Mouse (Mus musculus) T-cell, adult 2 months (primary cell): ENCODE data around the gene Rag1.

Source experiments
- DNase-seq: peaks from one replicate; pipeline ENCODE4 v3.0.0; 2022; ENCODE audit warnings: low spot score

Gene Rag1

DNA sequence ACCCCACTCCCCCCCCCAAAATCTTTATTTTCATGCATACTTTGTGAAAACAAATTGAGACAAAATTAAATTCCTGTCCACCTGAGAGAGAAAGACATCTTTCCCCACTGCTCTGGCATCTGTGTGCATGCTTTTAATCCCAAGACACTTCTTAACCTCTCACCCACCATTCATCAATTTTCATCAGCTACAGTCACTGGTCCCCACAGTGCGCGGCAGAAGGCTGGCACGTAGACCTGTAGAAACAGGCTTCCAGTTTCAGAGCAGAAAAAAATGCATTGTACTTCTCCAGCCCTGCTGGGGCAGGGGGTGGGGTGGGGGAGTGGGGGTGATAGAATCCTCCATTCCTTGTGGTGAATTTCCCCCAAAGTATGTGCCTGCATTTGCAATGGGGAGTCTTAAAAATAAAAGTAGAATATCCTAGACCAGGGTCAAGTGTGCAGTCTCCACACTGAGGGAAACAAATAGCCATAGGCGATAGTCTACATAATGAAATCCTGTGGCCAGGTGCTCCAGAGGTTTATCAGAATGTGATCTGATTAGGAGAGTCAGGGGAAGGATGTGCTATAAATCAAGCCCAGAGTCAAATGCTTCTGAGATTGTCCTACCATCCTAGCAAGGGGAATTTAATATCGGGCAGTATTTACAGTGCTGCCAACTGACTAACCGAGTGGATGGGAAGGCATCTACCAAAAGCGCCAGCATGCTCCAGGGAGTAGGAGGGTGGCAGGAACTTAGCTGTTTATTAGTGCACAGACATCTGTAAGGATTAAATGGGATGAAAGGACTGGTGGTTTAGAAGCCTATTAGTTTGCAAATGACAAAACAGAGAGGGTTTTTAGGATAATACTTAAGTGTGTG is 10.1 kb downstream of the Rag1 start:
- no peak for DNase-seq

DNA sequence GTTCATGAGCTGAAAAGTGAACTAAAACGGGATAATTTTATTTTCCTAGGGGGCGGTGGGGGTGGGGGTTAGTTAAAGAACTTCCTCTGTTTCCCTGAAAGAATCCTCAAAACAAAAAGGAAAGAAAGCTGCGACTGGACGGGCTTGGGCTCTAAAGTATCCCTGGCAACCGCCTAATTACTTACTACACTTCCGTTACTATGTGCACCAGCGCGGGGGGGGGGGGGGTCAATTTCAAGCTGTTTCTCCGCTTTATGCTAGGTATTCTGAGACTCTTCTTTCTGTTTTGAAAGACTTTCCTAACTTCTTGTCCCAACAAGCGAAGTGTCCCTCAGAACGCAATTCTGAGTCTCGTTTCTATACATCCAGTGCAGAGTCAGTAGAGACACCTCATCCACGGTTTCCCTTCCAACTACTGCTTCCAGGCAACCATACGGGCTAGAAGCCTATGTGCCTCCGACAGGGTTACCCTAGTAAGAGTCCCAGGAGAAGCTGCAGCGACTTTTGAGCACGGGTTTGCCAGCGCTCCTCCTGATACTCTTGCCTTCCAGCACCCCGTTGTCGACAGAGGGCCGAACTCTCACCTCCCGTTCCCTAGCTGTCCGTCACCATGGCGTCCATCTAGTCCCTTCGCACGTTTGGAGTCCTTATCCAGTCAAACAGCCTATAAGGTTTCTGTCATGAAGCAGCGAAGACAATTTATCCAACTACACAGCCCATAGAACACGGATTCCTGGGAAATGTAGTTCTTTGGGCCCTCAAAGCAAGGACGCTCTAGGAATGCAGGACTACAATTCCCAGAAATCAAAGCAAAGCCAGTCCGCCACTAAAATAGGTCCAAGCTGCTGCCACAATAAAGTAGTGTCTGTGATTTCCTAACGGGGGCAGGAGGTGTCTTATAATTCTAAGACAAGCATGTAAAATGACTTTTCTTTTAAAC is 20.7 kb downstream of the Rag1 start:
- peak; percentile 79 for DNase-seq

DNA sequence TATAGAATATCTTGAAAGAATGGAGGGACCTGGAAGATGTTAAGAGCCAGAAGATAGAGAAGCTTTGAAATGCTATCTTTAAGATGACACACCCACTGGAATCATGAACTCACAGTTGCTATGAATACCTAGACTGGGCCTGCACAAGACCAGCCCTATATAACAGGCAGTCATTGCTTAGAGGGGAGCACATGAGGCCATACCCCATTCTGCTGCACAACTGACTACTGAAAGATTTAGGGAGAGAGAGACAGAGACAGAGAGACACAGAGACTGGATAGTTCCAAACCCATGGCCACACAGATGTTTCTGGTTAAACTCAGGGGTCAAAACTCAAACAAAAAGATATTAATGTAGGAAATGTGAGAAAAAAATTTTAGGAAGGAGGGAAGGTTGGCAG is 22.1 kb downstream of the Rag1 start:
- no peak for DNase-seq

DNA sequence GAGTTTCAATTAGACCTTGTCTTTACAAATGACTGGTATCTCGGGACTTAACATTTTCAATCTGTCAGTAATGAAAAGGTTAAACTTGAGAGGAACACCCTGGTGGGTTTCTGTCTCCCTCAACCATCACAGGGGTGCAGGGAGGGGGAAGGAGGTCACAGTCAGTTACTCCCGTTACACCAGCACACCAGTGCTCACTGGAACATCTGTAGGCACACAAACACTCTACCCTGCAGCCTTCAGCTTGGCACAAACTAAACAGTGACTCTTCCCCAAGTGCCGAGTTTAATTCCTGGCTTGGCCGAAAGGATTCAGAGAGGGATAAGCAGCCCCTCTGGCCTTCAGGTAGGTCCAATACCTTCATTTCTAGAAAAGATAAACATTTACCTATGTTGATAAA is 24.8 kb downstream of the Rag1 start, which contains the start of gene Rag2:
Gene Rag2 (plus strand): TSS at position 193 of the 400 bp plus-strand sequence.
- DNase-seq = no peak

DNA sequence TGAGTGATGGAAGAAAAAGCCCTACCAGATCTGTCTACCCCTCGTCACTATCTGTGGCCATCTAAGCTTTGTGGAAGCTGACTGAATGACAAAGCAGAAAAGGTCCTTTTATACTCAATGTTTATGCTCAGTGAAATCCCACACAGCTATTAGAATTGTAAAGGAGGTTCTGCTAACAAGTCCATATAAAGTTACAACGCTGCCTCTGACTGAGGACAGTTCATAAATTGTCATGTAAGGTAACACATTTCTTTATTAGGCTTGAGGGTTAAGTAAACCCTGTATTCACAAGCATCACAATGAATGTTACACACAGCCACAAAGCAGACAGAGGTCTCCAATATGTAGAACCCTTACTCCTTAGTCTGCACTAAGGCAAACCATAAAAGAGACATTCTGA is 25.3 kb downstream of the Rag1 start:
- no peak for DNase-seq

DNA sequence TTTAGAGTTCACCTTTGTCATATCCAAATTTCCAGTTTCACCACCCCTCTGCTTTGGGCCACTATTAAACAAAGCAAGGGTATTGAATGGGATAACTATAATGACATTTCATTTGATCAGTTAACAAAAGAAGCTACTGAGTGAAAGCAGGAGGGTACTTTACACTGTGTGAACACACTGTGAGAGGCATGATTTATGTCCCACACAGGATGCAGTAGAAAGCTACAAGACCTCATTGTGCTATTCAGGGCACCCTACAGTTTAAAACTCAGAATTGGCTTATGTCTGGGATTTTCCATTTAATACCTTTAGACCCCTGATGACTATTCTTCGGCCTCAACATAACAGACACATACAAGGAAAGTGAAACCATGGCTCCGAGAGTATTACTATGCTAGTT is 26.3 kb downstream of the Rag1 start:
- DNase-seq = no peak

DNA sequence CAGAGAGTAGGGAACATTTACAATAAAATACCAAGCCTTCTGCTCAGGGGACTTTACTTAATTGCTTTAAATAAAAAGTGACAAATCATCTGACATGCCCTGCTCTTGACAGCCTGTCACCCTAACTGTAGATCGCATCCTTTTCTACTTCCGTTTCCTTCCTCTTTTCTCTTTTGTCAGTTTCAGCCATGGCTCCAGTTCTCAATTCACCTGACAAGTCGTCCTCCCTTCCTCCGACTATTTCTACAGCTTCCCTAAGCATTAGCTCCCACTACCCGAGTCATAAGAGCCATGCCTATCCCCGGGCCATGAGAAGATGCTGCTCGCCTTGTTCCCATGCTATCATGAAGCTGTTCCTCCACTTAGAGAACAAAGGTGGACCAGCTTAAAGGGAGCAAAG is 27.7 kb downstream of the Rag1 start:
- DNase-seq = no peak

DNA sequence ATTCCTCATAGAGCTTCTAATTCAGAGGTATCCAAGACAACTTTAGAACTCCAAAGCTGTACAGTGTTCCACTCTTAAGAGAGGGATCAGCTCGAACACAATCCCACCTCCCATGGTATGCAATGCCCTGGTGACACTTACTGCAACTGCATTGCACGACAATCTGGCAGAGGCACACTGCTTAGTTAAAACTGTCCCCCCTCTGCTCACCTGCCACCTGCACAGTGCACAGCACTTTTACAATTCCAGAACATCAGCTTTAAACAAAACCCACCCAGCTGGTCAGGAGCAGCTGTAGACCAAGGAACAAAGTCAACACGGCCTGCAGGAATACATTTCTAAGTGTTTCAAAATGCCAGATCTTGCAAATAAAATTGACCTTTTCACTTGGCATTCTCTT is 28.4 kb downstream of the Rag1 start:
- DNase-seq = no peak

DNA sequence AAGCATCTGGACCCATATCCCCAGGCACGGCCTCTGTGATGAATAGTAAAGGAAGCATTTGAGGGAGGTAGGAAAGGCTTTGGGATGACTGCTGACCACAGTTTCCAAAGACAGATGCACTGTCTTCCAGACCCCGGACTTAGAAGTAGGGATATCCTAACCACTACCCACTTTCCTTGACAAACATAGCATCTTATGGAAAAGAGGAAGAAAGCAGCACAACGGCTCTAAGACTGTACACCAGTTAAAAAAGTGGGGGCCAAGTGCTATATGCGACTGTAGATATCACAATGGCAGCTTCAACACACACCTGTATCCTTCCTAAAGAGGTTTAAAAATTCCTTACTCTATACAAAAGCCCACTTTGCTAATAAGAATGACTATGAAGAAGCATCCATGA is 30.9 kb downstream of the Rag1 start:
- DNase-seq = no peak

DNA sequence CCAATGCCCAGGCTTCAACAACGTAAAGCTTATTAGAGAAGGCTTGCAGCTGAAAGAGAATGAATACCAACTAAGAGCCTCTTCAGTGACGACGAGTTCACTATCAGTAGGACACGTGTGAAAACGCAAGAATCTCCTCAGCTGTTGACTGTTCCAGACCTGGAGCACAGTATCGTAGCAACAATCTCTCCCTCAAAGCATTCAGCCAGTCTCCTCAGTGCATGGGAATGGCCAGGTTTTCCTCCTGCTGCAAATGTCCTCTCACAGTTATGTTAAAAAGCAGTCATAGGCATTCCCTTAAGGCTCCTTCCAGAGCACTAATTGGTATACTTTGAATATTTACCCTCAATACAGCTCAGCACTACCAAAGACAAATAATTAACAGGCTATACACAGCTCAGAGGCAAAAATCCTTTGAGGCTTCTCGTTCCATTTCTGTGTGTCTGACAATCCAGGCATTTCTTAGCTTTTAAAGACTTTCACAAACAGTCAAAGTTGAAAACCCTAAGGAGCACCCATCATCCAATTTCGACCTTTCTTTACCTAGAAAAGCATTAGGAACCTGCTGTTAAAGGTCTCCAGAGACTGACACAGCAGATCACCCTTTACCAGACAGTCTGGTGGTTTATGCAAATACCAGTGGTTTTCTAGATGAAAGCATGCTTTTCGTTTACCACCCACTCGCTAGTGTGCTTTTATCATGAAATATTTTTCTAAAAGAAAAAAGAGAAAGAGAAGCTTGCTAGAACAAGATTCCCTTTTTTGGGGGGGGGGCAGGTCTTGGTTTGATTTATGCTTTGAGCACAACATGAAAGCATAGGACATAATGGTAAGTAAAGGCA is 33.6 kb downstream of the Rag1 start:
- peak; percentile 21 for DNase-seq

DNA sequence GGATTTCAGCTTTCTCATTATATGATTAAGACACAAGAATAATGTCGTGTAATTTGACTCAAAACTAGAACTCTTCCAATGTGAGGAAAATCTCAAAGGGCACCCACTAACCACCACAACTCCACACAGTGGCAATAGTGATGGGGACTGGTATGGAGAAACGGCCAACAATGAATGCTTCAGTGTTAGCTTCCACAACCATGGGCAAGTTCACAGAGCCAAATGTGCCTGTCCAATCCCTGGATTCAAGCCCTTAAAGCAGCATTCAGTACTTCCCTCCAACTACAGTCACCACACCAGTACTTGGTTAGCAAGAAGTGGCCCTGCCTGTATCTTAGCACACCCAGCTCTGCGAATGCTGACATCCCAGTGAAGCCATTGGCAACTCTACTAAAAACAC is 38.4 kb downstream of the Rag1 start:
- no peak for DNase-seq

DNA sequence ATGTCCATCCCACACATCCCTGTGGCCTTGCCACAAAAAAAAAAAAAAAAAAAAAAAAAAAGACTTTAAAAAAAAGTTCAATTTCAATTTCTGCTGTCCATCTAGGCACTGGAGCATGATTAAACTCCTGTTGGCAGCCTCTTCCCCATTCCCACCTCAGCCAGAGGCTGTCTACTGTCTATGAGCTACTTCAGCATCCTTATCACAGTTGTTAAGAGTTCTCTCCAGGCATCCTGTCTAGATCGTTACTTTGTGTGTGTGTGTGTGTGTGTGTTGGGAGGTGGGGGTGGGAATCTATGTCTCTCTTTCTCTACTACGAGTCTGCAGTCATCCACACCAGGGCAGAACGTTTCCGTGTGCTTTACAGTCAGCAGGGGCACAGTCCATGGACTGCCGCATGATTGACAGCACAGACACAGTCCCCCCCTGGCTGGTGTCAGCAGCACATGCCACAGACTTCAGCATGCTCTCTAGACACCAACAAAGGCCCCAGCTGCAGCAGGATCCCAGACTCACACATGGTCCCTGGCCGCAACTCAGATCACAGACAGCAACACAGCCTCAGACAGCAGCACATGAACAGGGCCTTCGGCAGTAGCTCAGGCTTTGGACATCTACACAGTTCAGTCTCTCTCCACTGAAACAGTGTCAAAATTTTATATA is 40.9 kb downstream of the Rag1 start:
- DNase-seq = no peak

DNA sequence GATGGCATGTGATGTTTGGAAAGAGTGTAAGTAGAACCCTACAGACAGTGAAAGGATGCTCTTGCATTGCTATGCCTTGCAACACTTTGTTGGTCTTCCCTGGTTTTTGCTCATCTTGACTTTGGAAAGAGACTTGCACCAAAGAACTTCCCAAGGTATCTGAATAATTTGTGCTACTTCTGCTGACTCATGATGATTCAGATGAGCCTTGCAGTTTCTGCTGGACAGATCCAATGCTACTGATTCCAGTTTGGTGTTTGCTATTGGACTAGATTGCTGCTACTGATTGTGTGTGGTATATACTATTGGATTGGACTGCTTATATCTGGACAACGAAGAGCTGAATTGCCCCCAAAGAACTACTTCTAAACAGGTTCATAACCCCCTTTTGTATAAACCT is 46.2 kb downstream of the Rag1 start:
- no peak for DNase-seq

DNA sequence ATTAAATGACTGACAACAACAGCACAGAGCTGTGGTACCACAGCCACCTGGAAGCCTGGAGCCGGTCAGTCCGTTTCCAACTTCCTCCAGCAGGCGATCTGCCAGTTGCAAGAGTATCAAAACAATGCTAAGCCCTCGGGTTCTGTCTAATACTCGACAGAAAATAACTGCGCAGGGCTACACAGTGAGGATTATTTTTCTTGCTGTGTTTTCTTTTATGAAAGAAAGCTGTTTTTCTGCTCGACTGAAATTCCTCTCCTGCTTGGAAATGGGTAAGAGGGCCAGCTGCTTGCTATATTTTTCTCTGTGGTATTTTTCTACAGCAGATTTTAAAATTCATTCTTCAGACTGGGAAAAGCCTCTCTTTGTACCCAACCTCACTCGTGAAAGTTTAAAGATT is 48.6 kb downstream of the Rag1 start:
- no peak for DNase-seq

DNA sequence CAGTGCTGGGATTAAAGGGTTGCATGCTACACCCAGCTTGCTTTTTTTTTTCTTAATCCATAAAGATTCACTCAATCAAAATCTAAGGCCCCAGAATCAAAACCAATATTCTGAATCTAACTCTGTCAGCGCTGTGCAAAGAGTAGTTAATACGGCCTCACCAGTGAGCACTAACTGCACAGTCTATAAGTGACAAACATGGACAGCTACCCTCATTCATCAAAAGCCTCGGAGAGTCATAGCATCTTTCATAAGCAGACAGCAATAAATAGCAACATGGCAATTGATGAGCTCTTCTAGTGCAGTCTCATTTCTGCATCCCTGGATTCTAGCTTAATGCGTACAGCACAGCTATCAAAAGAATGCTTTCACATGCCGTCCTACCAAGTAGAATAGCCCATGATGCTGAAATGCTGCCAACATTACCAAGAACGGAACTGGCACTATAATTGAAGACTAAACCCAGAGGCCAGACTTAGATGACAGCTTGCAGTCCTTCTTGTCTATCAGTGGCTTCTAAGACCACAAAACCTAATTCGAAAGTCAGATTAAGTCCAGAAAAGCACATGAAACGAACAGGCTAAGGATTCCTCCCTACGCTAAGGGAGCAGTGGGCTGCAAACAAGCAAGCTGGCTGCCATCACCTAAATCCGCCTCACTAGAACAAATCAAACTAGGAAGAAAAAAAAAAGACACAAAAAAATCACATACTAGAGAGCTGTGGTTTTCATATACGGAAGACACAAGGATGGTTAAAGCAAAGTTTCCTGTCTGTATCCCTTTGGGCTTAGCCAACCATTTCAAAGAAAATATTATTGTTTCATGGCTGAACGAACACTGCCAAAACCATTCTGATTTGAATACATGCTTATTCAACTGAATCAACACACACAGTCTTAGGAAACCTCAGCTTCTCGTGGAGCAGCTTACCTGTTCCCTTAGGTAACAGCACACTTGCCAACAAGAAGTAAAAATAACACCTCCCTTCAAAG is 50.8 kb downstream of the Rag1 start:
- DNase-seq = no peak

DNA sequence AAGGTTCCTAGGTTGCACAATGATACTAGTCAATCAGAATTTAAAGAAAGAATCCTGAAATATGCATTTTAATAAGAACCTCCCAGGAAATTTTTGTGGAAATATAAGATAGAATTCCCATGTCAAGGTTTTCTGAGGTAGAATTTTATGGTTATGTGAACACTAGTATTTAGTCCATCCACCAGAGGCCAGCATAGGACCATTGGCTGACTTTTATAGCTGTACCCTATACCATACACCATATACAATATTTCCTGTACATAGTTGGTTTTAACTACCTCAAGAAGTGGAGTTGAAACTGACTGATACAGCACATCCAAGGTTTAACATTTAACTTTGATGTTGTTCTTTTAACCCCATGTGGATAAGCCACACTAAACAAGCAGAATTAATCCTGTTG is 52.1 kb downstream of the Rag1 start:
- no peak for DNase-seq

DNA sequence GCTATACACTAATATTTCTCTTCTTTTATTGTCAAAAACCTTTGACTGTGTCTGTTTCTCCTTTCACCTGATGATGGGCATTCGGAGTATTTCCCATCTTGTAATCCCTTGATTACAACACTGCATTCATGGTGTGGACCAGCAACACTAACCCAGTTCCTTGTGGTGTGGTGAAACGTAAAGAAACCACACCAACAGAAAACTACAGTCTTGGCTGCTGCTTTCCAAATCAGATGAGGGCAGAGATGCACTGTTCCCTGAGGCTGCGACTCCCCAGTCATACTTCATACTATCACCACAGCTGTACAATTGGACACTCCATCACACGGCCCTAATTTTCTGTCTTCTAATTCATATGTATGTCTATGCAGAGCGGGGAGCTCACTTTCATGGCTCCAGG is 54.6 kb downstream of the Rag1 start:
- no peak for DNase-seq

DNA sequence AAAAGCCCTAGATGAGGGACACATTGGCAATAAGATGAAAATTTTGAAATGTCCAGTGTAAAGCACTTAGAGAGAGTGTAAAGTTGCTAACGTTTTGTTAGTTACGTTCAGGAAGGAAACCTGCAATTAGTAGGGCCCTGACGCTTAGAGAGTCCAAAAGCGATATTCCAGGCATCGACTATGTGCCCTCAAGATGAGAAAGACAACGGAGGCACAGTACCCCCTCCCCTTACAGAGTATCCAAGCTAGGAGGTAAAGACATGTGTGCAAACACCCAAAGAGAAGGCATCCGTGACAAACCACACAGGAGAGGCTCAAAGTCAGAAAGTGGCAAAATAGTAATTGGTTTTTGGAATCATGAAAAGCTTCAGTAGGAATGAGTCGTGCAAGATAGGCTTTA is 56.4 kb downstream of the Rag1 start:
- DNase-seq = no peak

DNA sequence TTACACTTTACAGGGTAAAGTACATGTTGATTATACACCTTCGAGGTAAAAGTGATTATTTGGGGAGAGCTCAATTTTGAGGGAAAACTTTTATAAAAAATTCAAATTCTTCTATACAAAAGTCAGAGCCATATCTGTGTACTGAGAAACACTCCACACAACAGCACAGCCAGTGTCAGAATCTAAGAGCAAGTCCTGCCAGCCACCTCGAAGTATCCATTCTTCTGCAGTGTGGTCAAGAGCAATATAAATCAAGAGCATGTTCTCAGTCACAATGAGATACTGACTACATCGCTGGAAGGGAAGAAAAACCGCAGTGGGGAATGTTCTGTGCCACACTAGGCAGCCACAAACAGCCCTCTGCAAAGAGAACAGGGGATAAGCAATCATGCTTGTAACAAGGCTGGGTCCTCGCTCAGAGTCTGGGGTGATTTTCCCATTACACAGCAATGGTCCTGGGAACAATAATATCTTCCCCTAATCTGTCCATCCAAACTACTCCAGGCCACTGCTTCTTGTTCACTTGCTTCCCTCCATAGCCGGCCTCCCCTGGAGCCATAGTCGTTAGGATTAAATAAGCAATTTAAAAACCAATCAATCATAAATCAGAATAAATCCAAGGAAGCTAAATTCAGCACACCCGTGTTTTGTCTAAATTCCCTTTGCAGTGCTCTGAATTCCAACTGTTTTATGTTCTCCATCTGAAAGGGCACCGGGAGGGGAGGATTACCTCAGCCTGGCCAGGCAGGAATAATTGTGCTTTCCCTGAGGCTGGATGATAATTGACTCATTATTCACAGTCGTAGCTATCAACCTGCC is 57.1 kb downstream of the Rag1 start:
- no peak for DNase-seq

DNA sequence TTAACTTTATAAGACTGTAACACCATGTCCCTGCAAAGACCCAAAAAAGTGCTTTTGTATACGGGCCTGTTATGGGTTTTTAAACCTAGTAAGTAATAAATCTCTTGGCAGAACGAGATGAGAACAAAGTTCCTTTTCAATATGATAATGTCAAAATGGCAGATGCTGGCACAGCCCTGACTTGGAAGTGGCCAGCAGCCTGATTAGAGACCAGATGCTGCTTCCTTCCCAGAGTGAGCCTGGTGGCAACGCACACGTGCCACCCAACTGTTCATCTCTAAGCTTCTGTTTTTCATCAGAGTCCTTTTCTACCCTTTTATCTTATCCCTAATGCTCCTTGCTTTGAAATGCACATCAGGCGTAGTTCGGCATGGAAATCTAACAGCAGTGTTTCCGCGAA is 57.9 kb downstream of the Rag1 start:
- no peak for DNase-seq
